Mouse (Mus musculus) ES-E14 (cell line): ENCODE data around the gene Zfhx3. TPM values are rescaled to one million over a fixed set of nuclear protein-coding genes. Genes with fewer than 3 reads are reported as not detected.

ENCODE experiments used
- DNase-seq: peaks from one replicate; pipeline ENCODE4 v3.0.0-alpha.2; 2013; ENCODE audit warnings: low read depth, low spot score
- H3K27ac ChIP-seq: 2 replicates; pipeline ENCODE4 v1.5.1; 2012; ENCODE audit warnings: low read depth, mild to moderate bottlenecking, low read length, moderate library complexity, mixed read lengths; ENCODE audit not compliant: poor library complexity, insufficient read depth, severe bottlenecking
- H3K36me3 ChIP-seq: 2 replicates; pipeline ENCODE4 v1.6.1; 2012; ENCODE audit warnings: mild to moderate bottlenecking, low read length, moderate library complexity, mixed read lengths; ENCODE audit not compliant: control insufficient read depth, poor library complexity, insufficient read depth, severe bottlenecking
- H3K4me1 ChIP-seq, 2 experiments: fragments of 150-350 bp in 1 of 2; sonication (generic) in 1 of 2; 2 replicates each; pipeline ENCODE4 v1.6.1; 2012; ENCODE audit warnings: low read length in 2 of 2, mild to moderate bottlenecking in 1 of 2, mixed read lengths in 1 of 2; ENCODE audit not compliant: control insufficient read depth in 2 of 2, insufficient read depth in 2 of 2, poor library complexity in 1 of 2
- H3K4me3 ChIP-seq, 2 experiments: fragments of 150-350 bp in 1 of 2; sonication (generic) in 1 of 2; 2 replicates each; pipeline ENCODE4 v1.5.1; 2012; ENCODE audit warnings: low read length in 2 of 2, low read depth in 1 of 2, mild to moderate bottlenecking in 1 of 2, mixed read lengths in 1 of 2; ENCODE audit not compliant: insufficient read depth in 1 of 2, poor library complexity in 1 of 2, severe bottlenecking in 1 of 2
- H3K9ac ChIP-seq: 2 replicates; pipeline ENCODE4 v1.6.1; 2012; ENCODE audit warnings: low read depth, mild to moderate bottlenecking, low read length, mixed read lengths; ENCODE audit not compliant: poor library complexity, insufficient read depth, severe bottlenecking
- H3K9me3 ChIP-seq: fragments of 150-350 bp; sonication (generic); 2 replicates; pipeline ENCODE4 v1.6.1; 2012; ENCODE audit warnings: low read depth, mild to moderate bottlenecking, low read length; ENCODE audit not compliant: control insufficient read depth, insufficient read depth
- CHD2 ChIP-seq: IDR thresholded peaks from 2 replicates; pipeline ENCODE4 v1.6.1; 2014; ENCODE audit warnings: mild to moderate bottlenecking, low read depth, low read length, inconsistent platforms
- HCFC1 ChIP-seq: IDR thresholded peaks from 2 replicates; pipeline ENCODE4 v1.6.1; 2012; ENCODE audit warnings: low read length, inconsistent platforms, borderline replicate concordance; ENCODE audit not compliant: insufficient read depth
- MAFK ChIP-seq: IDR thresholded peaks from 2 replicates; pipeline ENCODE4 v1.6.1; 2014; ENCODE audit warnings: mild to moderate bottlenecking, low read depth, low read length, inconsistent platforms; ENCODE audit not compliant: insufficient read depth
- ZC3H11A ChIP-seq: IDR thresholded peaks from 2 replicates; pipeline ENCODE4 v1.6.1; 2012; ENCODE audit warnings: low read depth, mild to moderate bottlenecking, inconsistent platforms, low read length, borderline replicate concordance
- ZNF384 ChIP-seq: IDR thresholded peaks from 2 replicates; pipeline ENCODE4 v1.6.1; 2012; ENCODE audit warnings: low read depth, low read length, inconsistent platforms
- in situ Hi-C, 2 experiments: fragments of 600-800 bp; cut with MboI; formaldehyde crosslinking; loops; one replicate each; pipeline ENCODE4 v1.15.1; 2025; ENCODE audit warnings: low sequenced_read_pairs in 2 of 2, inconsistent platforms in 1 of 2; ENCODE audit not compliant: unreplicated experiment in 2 of 2
- total RNA-seq: library from RNA; depleted of rRNA; stranded (reverse); fragments of 300-350 nt; gene quantifications from 2 replicates; pipeline ENCODE4 v1.2.3, GENCODE M21; 2012

Zfhx3 gene
- total RNA-seq, 1 experiment, result 8.8 TPM

GRCm38 (mm10) chr8:108894287-108894686, 951.8 kb downstream of the Zfhx3 start:
- no peak for DNase-seq
- Histone ChIP-seq H3K4me1 (peaks cover 4 to 8% of the 10 kb centered on the region in 2 experiments; a peak in 3 of 4 replicates), H3K27ac (no peak overlapping the region), H3K4me3 (no peak overlapping the region), H3K9me3 (no peaks in the 10 kb centered on the region), H3K9ac (no peak overlapping the region), H3K36me3 (no peaks in the 10 kb centered on the region)
- TF ChIP-seq CHD2 (no peak), ZNF384 (no peak), HCFC1 (no peak), ZC3H11A (no peak), MAFK (no peak)
- in situ Hi-C loops, result no loop called here

DNA sequence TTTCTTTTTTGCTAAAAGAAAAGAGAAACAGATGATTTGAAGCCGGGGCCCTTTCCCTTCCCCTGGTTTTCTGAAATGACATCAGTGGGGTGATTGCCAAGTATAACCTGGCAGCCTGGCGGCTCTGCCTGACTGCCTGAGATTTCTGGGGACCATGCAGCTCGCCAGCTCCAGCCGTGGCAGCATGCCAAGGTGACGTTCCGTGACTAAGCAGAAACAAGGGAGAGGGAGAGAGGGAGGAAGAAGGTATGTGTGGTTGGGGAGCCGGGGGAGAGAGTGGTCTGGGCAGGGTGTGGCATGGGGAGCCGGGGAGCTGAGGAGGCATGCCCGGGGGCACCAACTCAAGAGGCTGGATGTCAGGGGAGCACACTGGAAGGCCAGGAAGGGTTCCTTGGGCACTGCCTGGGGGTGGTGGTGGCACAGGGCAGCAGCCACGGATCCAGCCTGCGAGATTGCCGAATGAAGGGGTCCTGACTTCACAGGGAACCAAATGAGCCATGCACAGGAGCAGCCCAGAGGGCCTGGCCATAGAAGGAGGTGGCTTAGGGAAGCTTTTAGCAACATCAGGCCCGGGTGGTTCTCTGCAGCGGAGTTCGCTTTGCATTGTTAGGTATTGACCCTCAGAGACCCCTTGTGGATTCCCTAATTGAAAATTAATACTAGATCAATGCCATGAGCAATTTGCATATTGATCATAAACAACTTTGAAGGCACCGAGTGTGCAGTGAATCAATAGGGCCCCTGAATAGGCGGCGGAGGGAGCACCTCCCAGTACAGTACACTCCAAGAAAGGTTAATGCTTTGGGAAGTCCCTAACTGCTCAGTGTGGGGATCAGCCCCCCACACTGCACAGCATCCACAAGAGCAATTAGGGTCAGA, 954.3 kb downstream of the Zfhx3 start:
- Histone ChIP-seq H3K9me3 (no peaks in the 10 kb centered on the region), H3K36me3 (no peaks in the 10 kb centered on the region), H3K4me3 (no peak overlapping the region), H3K27ac (no peak overlapping the region), H3K4me1 (peaks cover 11 to 24% of the 10 kb centered on the region in 2 experiments), H3K9ac (no peak overlapping the region)
- in situ Hi-C loops, result no loop called here
- DNase-seq, result no peak
- TF ChIP-seq HCFC1, result no peak
- TF ChIP-seq ZNF384, result no peak
- TF ChIP-seq MAFK, result no peak
- TF ChIP-seq CHD2, result no peak
- TF ChIP-seq ZC3H11A, result no peak

GRCm38 (mm10) chr8:108897347-108898100, 955.1 kb downstream of the Zfhx3 start:
- H3K4me3 ChIP-seq, result no peak overlapping the region
- H3K9ac ChIP-seq, result no peak overlapping the region
- TF ChIP-seq ZC3H11A (no peak), HCFC1 (no peak), CHD2 (no peak), ZNF384 (no peak), MAFK (no peak)
- no peak overlapping the region for H3K27ac ChIP-seq
- DNase-seq, result no peak
- H3K9me3 ChIP-seq, result no peaks in the 10 kb centered on the region
- peaks cover 11 to 24% of the 10 kb centered on the region in 2 experiments for H3K4me1 ChIP-seq
- in situ Hi-C loops, result no loop called here
- H3K36me3 ChIP-seq, result no peaks in the 10 kb centered on the region

DNA sequence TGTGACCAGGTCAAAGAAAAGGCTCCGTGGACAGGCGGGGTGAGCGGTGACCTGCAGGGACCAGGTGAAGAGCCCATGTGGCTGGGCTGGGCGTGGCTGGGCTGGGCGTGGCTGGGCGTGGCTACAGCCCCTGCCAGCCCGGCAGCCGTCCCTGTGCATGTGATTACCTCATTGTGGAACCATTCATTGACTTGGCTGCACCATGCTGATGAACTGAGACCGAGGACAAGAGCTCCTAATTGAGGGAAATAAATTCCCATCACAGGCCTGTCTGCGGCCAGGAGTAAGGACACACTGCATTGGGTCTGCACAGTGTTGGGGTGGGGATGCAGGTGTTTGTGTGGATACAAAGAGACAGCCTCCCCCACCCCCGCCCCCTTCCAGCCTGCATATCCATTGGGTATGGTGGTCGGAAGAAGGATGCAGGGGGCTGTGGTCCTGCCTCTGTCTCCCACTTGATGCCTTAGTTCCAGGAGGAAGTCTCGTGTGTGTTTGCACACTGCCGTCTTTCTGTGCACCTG, 956.9 kb downstream of the Zfhx3 start:
- no peak overlapping the region for H3K9ac ChIP-seq
- H3K36me3 ChIP-seq, result no peaks in the 10 kb centered on the region; the same call in 1 of the 2 replicates
- no peaks in the 10 kb centered on the region for H3K9me3 ChIP-seq
- in situ Hi-C loops, result no loop called here
- no peak for DNase-seq
- no peak overlapping the region for H3K4me3 ChIP-seq
- no peak overlapping the region for H3K27ac ChIP-seq
- H3K4me1 ChIP-seq, result peaks cover 11 to 24% of the 10 kb centered on the region in 2 experiments
- TF ChIP-seq HCFC1, result no peak
